Mouse (Mus musculus) small intestine, adult 2 months (tissue): ENCODE data around the gene Trmt5.

Experiments
- CTCF ChIP-seq: fragments of 200-500 bp; IDR thresholded peaks from 2 replicates; pipeline ENCODE4 v1.5.1; 2012; ENCODE audit warnings: low read depth, mild to moderate bottlenecking, control low read depth, inconsistent platforms, low read length, moderate library complexity, mixed read lengths; ENCODE audit not compliant: insufficient replicate concordance, insufficient read length; ENCODE audit errors: extremely low read depth
- POLR2A ChIP-seq: fragments of 200-500 bp; IDR thresholded peaks from 2 replicates; pipeline ENCODE4 v1.6.1; 2012; ENCODE audit warnings: low read depth, mild to moderate bottlenecking, control low read depth, inconsistent platforms, low read length, moderate library complexity

GRCm38 (mm10) chr12:73295505-73296140, 9.1 kb upstream of the Trmt5 start:
- TF ChIP-seq POLR2A (no peak), CTCF (no peak)
